Mouse (Mus musculus) induced T-regulatory cell, adult 2 months (primary cell): ENCODE measurements around the gene Cdk18.

ENCODE experiments used
- DNase-seq: peaks from one replicate; pipeline ENCODE4 v3.0.0-alpha.2; 2012; ENCODE audit warnings: low read depth

Gene Cdk18

DNA sequence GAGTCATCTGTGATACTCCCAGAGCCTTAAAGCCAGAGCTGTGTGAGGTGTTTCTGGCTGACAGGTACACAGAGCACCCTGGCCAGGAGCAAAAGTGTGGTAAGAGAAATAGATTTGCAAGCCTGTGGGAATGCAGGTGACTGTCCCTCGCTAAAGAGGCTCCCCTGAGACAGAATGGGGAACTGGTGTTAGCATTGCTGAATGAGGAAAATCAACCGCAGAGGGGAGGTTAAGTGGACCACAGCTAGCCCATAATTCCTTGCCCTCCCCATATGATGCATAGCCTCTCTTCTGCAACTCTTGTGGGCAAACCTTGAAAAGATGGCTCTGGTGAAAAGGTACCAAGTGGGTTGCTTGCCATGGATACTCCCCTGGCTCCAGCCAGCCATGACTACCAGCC lies 9.9 kb upstream of the Cdk18 start:
- DNase-seq, result no peak

GRCm38 (mm10) chr1:132145973-132146685 lies 6.6 kb upstream of the Cdk18 start:
- DNase-seq, result no peak

- no peak for DNase-seq
Observed at GRCm38 (mm10) chr1:132144837-132145236, 5.4 kb upstream of the Cdk18 start.

DNA sequence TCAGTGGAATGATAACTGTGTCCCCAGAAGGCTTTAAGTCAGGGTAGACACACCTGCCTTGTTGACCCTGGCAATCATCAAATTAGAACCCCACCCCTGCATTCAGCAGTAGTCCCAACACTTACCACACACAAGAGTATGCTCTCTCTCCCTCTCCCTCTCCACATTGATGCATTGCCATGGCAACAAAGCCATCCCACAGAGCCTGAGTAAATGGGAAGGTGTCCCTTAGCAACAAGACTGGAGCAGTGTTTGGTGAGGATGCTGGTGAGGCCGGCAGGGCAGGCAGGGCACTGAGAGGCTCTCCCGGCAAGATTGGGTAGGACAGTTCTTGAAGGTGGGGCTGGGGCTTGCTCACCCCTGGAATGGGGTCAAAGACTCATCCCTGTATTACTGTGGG lies 4.7 kb upstream of the Cdk18 start:
- no peak for DNase-seq

DNA sequence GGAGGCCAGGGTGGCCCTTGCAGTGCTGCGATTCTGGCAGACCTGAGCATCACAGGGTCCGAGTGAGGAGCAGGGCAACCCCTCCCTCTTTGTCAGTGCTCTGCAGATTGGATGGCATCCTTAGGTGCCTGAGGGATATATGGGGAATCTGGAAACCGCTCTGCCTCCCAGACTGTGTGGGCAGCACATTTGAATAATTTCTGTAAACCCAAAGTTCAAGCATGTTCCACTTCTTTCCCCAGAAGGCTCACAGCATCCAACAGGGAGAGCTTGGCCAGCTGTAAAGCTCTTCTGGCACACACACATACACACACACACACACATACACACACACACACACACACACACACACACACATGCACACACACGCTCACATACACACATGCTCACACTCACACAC lies 4.2 kb upstream of the Cdk18 start:
- no peak for DNase-seq

DNA sequence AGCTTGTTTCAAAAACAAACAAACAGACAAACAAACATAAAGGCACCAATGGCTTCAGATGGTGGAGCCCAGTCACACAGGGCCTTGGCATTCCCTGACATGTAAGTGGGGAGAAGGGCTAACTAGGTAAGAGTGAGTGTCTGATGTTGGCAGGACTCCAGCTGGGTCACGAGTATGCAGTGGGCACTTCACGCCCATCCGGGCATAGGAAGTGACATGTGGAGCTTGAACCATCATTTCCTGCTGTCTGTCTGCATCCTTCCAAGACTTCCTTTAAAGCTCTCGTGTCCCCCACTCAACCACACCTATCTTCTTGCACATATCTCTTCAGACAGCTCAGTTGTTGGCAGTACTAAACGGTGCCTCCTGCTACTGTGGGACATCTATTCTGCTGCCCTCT lies 3.6 kb upstream of the Cdk18 start:
- no peak for DNase-seq

GRCm38 (mm10) chr1:132141753-132142152 lies 2.3 kb upstream of the Cdk18 start:
- no peak for DNase-seq

- no peak for DNase-seq
Observed at GRCm38 (mm10) chr1:132141166-132141565, 1.7 kb upstream of the Cdk18 start.

GRCm38 (mm10) chr1:132140574-132140973 lies 1.1 kb upstream of the Cdk18 start:
- no peak for DNase-seq

- peak; percentile 54 for DNase-seq
Observed at GRCm38 (mm10) chr1:132140171-132140570, 687 bp upstream of the Cdk18 start.

GRCm38 (mm10) chr1:132138576-132139415 lies 688 bp downstream of the Cdk18 start:
- no peak for DNase-seq

DNA sequence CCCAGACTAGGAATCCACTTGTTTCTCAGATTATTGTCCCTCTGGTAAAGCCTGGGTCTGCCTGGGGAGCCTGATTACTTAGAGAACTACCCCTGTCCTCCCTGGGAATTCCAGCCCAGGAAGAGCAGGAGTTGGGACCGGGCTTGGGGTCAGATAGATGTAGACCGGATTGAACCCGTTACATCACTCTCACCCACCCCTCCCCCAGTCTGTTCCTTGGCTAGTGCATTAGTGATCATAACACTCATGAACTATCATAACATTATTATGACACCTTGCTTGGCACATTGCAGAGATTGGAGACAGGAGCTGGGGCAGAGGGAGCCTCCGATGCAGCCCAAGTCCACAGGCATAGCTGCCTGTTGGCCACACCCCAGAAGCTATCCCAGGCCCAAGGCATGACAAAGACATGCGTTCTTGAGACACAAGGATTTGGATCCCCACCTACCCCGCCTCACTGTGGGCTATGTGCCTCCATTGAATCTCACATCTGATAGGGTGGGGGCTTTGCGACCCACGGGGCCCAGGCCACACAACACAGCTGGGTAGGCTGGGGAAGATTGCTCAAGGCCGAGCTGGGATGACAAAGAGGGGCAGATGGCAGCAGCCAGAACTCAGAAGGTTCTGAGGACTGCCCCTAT lies 1.4 kb downstream of the Cdk18 start:
- DNase-seq, result no peak

- no peak for DNase-seq
Observed at GRCm38 (mm10) chr1:132136847-132137246, 2.6 kb downstream of the Cdk18 start.

DNA sequence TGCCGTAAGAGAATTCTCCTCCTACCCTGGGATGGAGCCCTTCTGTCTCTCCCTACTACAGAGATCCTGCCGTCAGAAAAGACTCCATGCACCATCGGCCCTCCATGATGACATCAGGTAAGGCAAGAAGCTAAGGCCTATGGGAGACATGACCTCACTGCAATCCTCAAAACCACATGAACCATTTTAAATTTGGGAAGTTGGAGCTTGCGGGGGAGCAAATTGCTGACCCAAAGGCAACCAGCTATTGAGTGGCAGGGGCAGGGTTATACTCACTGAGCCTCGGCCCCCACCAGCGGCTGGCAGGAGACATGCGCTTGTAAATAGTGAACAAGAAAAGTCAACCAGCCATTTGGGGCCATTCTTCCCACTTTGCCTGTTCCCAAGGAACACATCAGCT lies 3.9 kb downstream of the Cdk18 start:
- DNase-seq, result no peak

DNA sequence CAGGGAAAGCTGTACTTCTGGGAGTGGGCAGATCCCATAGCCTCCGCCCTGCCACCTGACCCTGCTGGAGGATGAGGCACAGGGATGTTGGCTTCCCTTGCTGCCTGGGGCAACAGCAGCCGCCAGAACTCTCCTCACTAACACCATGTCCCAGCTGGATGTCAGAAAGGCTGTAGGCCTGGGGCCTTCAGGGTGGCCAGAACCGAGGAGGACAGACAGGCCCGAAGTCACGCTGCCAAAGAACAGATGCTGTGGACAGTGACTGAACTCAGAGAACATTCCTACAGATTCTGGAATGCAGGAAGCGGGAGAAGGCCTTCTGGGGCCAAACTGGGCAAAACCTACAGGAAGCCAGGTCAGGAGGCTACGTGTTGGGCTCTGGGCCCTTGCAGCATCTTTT lies 11.2 kb downstream of the Cdk18 start:
- no peak for DNase-seq

GRCm38 (mm10) chr1:132125803-132126405 lies 13.6 kb downstream of the Cdk18 start:
- no peak for DNase-seq

GRCm38 (mm10) chr1:132125249-132125648 lies 14.2 kb downstream of the Cdk18 start:
- DNase-seq, result no peak

GRCm38 (mm10) chr1:132123420-132124014 lies 16.0 kb downstream of the Cdk18 start:
- no peak for DNase-seq

DNA sequence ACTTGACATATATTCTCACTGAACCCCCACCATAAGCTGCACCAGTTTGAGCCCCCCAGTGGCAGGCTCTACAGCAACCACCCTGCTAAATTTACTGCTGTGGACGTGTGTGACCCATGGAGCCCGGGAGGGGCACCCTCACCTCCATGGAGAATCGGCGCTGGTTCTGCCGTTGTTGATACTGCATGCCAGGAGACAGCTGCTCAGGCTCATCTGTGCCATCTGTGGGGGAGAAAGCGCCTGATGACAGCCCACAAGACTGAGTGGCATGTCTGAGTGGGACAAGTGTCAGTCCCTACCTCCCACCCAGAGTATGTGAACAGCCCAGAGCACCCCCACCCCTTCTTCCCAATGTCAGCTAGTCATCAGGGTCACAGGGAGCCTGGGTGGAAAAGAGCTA lies 17.6 kb downstream of the Cdk18 start:
- DNase-seq, result no peak

GRCm38 (mm10) chr1:132121236-132121635 lies 18.2 kb downstream of the Cdk18 start:
- DNase-seq, result peak; percentile 81

GRCm38 (mm10) chr1:132116606-132117005 lies 22.9 kb downstream of the Cdk18 start:
- peak; percentile 75 for DNase-seq

DNA sequence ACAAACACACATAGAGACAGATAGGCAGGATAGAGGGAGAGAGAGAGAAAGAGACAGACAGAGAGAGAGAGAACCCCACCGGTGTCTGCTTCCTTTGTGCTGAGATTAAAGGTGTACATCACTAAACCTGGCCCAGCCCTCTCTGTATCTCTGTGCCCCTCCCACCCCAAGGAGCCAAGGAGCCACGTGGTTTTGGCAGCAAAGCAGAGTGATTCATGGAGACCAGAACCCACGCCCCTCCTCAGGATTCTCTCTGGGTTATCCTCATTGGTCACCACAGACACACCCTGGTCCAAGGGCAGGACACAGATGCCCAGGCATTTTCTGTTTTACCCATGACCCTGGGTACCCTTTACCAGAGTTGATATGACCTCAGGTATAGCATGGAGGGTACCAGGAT lies 26.4 kb downstream of the Cdk18 start:
- DNase-seq, result no peak
